Mouse (Mus musculus) lung, embryonic 15.5 days (tissue): Measurements from ENCODE around the gene Sertad2. TPM values are rescaled to one million over a fixed set of nuclear protein-coding genes. Genes with fewer than 3 reads are reported as not detected.

Source experiments
- ATAC-seq: fragments of 200-750 bp; cut with Nextera tagmentation; 2 replicates; pipeline ENCODE4 v1.8.0; 2017; ENCODE audit warnings: moderate number of reproducible peaks, borderline replicate concordance; ENCODE audit not compliant: low FRiP score, low TSS enrichment; ENCODE audit errors: extremely low read depth
- H3K27ac ChIP-seq: fragments of 300-500 bp; sonication (generic); 2 replicates; pipeline ENCODE4 v1.5.1; 2015; ENCODE audit warnings: moderate library complexity, mild to moderate bottlenecking, inconsistent platforms
- H3K27me3 ChIP-seq: fragments of 300-500 bp; sonication (generic); 2 replicates; pipeline ENCODE4 v1.6.1; 2015; ENCODE audit warnings: inconsistent platforms
- H3K36me3 ChIP-seq: fragments of 300-500 bp; sonication (generic); 2 replicates; pipeline ENCODE4 v1.6.1; 2015; ENCODE audit warnings: inconsistent platforms
- H3K4me1 ChIP-seq: fragments of 300-500 bp; sonication (generic); 2 replicates; pipeline ENCODE4 v1.6.1; 2015; ENCODE audit warnings: inconsistent platforms
- H3K4me2 ChIP-seq: fragments of 300-500 bp; sonication (generic); 2 replicates; pipeline ENCODE4 v1.6.1; 2015; ENCODE audit warnings: inconsistent platforms, mild to moderate bottlenecking, moderate library complexity
- H3K4me3 ChIP-seq: fragments of 300-500 bp; sonication (generic); 2 replicates; pipeline ENCODE4 v1.5.1; 2015; ENCODE audit warnings: mild to moderate bottlenecking, inconsistent platforms
- H3K9ac ChIP-seq: fragments of 300-500 bp; sonication (generic); 2 replicates; pipeline ENCODE4 v1.6.1; 2015; ENCODE audit warnings: inconsistent platforms
- H3K9me3 ChIP-seq: fragments of 300-500 bp; sonication (generic); 2 replicates; pipeline ENCODE4 v1.6.1; 2016; ENCODE audit warnings: inconsistent platforms
- WGBS: fragments of 180-500 bp; shearing (Covaris S2); methylation state at CpG from one replicate; pipeline ENCODE4 v1.1.7; 2015; 5-methylcytosine and 5-hydroxymethylcytosine counted together
- polyA plus RNA-seq: library from polyadenylated mRNA; unstranded; fragments of >200 nt; fragmentation: Nextera tagmentation; extraction: Ambion mirVana; gene quantifications from 2 replicates; pipeline ENCODE4 v1.2.1, GENCODE M21; 2015

Sertad2 gene
- polyA plus RNA-seq, result 36.7 and 41.4 TPM in 2 replicates

GRCm38 (mm10) chr11:20542739-20543452, at the start of gene Sertad2:
TSS of gene Sertad2 (plus strand) at chr11:20543253.
- peaks cover 13% of the 10 kb centered on the region for H3K4me1 ChIP-seq
- peak within 1 kb of the TSS; percentile 91 for H3K4me2 ChIP-seq
- no peaks in the 10 kb centered on the region for H3K27me3 ChIP-seq
- H3K36me3 ChIP-seq, result no peaks in the 10 kb centered on the region
- peak within 1 kb of the TSS; percentile 91 for H3K4me3 ChIP-seq
- peak within 1 kb of the TSS; percentile 91 for H3K27ac ChIP-seq
- WGBS, result under 1% methylated on average over 45 of the region's 62 CpGs
- ATAC-seq, result peak; percentile 99
- no peaks in the 10 kb centered on the region for H3K9me3 ChIP-seq
- peak within 1 kb of the TSS; percentile 88 for H3K9ac ChIP-seq

GRCm38 (mm10) chr11:20493922-20494626, 49.0 kb upstream of the Sertad2 start:
- H3K4me3 ChIP-seq, result no peak overlapping the region
- WGBS, result 63% methylated on average over 6 of the region's 6 CpGs
- no peaks in the 10 kb centered on the region for H3K9me3 ChIP-seq
- H3K27ac ChIP-seq, result no peak overlapping the region
- no peak overlapping the region for H3K4me2 ChIP-seq
- H3K36me3 ChIP-seq, result no peaks in the 10 kb centered on the region
- H3K27me3 ChIP-seq, result no peaks in the 10 kb centered on the region
- no peak for ATAC-seq
- H3K4me1 ChIP-seq, result no peaks in the 10 kb centered on the region
- no peak overlapping the region for H3K9ac ChIP-seq

- H3K36me3 ChIP-seq, result no peaks in the 10 kb centered on the region
- H3K4me2 ChIP-seq, result no peak overlapping the region
- H3K4me3 ChIP-seq, result no peak overlapping the region
- no peak overlapping the region for H3K27ac ChIP-seq
- 32% methylated on average over 3 of the region's 3 CpGs for WGBS
- no peaks in the 10 kb centered on the region for H3K27me3 ChIP-seq
- no peaks in the 10 kb centered on the region for H3K4me1 ChIP-seq
- no peak overlapping the region for H3K9ac ChIP-seq
- ATAC-seq, result no peak
- no peaks in the 10 kb centered on the region for H3K9me3 ChIP-seq
These were observed 42.5 kb upstream of the Sertad2 start for GRCm38 (mm10) chr11:20500516-20500915.

- no peak overlapping the region for H3K4me3 ChIP-seq
- no peak overlapping the region for H3K9ac ChIP-seq
- H3K4me1 ChIP-seq, result no peaks in the 10 kb centered on the region
- H3K27ac ChIP-seq, result no peak overlapping the region
- H3K9me3 ChIP-seq, result no peaks in the 10 kb centered on the region
- 69% methylated on average over 5 of the region's 5 CpGs for WGBS
- no peak overlapping the region for H3K4me2 ChIP-seq
- no peak for ATAC-seq
- H3K36me3 ChIP-seq, result no peaks in the 10 kb centered on the region
- H3K27me3 ChIP-seq, result no peaks in the 10 kb centered on the region
These were observed 41.7 kb upstream of the Sertad2 start for GRCm38 (mm10) chr11:20501160-20501955.

GRCm38 (mm10) chr11:20513574-20513973, 29.5 kb upstream of the Sertad2 start:
- H3K27me3 ChIP-seq, result no peaks in the 10 kb centered on the region
- 73% methylated on average over 6 of the region's 6 CpGs for WGBS
- no peak overlapping the region for H3K4me3 ChIP-seq
- H3K27ac ChIP-seq, result no peak overlapping the region
- no peak overlapping the region for H3K4me2 ChIP-seq
- ATAC-seq, result no peak
- no peaks in the 10 kb centered on the region for H3K36me3 ChIP-seq
- no peaks in the 10 kb centered on the region for H3K9me3 ChIP-seq
- no peak overlapping the region for H3K9ac ChIP-seq
- no peaks in the 10 kb centered on the region for H3K4me1 ChIP-seq

GRCm38 (mm10) chr11:20514757-20515156, 28.3 kb upstream of the Sertad2 start:
- H3K4me2 ChIP-seq, result no peak overlapping the region
- H3K4me1 ChIP-seq, result no peaks in the 10 kb centered on the region
- no peak overlapping the region for H3K27ac ChIP-seq
- no peak for ATAC-seq
- H3K36me3 ChIP-seq, result no peaks in the 10 kb centered on the region
- no peaks in the 10 kb centered on the region for H3K9me3 ChIP-seq
- no peaks in the 10 kb centered on the region for H3K27me3 ChIP-seq
- WGBS, result 56% methylated on average over 4 of the region's 4 CpGs
- H3K9ac ChIP-seq, result no peak overlapping the region
- no peak overlapping the region for H3K4me3 ChIP-seq

GRCm38 (mm10) chr11:20521321-20521720, 21.7 kb upstream of the Sertad2 start:
- WGBS, result 76% methylated on average over 2 of the region's 2 CpGs
- no peaks in the 10 kb centered on the region for H3K4me1 ChIP-seq
- ATAC-seq, result no peak

GRCm38 (mm10) chr11:20522750-20523149, 20.3 kb upstream of the Sertad2 start:
- Histone ChIP-seq H3K27ac (no peak overlapping the region), H3K9ac (no peak overlapping the region), H3K4me2 (no peak overlapping the region), H3K4me3 (no peak overlapping the region), H3K4me1 (no peaks in the 10 kb centered on the region), H3K36me3 (no peaks in the 10 kb centered on the region), H3K9me3 (no peaks in the 10 kb centered on the region), H3K27me3 (no peaks in the 10 kb centered on the region)
- WGBS, result 57% methylated on average over 4 of the region's 4 CpGs
- no peak for ATAC-seq

More at GRCm38 (mm10) chr11:20521321-20521720, 21.7 kb upstream of the Sertad2 start:
- Histone ChIP-seq H3K4me3 (no peak overlapping the region), H3K27me3 (no peaks in the 10 kb centered on the region), H3K9ac (no peak overlapping the region), H3K9me3 (no peaks in the 10 kb centered on the region), H3K4me2 (no peak overlapping the region), H3K36me3 (no peaks in the 10 kb centered on the region), H3K27ac (no peak overlapping the region)

- H3K9me3 ChIP-seq, result no peaks in the 10 kb centered on the region
- no peak overlapping the region for H3K4me2 ChIP-seq
- no peaks in the 10 kb centered on the region for H3K4me1 ChIP-seq
- H3K36me3 ChIP-seq, result no peaks in the 10 kb centered on the region
- ATAC-seq, result no peak
- H3K4me3 ChIP-seq, result no peak overlapping the region
- no peak overlapping the region for H3K27ac ChIP-seq
- H3K9ac ChIP-seq, result no peak overlapping the region
- H3K27me3 ChIP-seq, result no peaks in the 10 kb centered on the region
- WGBS, result 92% methylated on average over 1 of the region's 1 CpGs
These were observed 18.6 kb upstream of the Sertad2 start for GRCm38 (mm10) chr11:20524435-20524834.

- H3K4me2 ChIP-seq, result no peak overlapping the region
- H3K27ac ChIP-seq, result no peak overlapping the region
- ATAC-seq, result no peak
- peaks cover 2% of the 10 kb centered on the region for H3K4me1 ChIP-seq
- no peak overlapping the region for H3K4me3 ChIP-seq
- no peaks in the 10 kb centered on the region for H3K27me3 ChIP-seq
- 73% methylated on average over 8 of the region's 8 CpGs for WGBS
- H3K9ac ChIP-seq, result no peak overlapping the region
- H3K9me3 ChIP-seq, result no peaks in the 10 kb centered on the region
- H3K36me3 ChIP-seq, result no peaks in the 10 kb centered on the region
These were observed 17.1 kb upstream of the Sertad2 start for GRCm38 (mm10) chr11:20525909-20526308.

GRCm38 (mm10) chr11:20527901-20528300, 15.2 kb upstream of the Sertad2 start:
- H3K4me2 ChIP-seq, result no peak overlapping the region
- H3K4me3 ChIP-seq, result no peak overlapping the region
- 94% methylated on average over 3 of the region's 3 CpGs for WGBS
- no peaks in the 10 kb centered on the region for H3K27me3 ChIP-seq
- ATAC-seq, result no peak
- no peak overlapping the region for H3K27ac ChIP-seq
- H3K9me3 ChIP-seq, result no peaks in the 10 kb centered on the region
- H3K4me1 ChIP-seq, result peaks cover 16% of the 10 kb centered on the region
- H3K9ac ChIP-seq, result no peak overlapping the region
- no peaks in the 10 kb centered on the region for H3K36me3 ChIP-seq

- H3K36me3 ChIP-seq, result no peaks in the 10 kb centered on the region
- H3K9me3 ChIP-seq, result no peaks in the 10 kb centered on the region
- peak overlapping the region; percentile 87 for H3K4me2 ChIP-seq
- no peaks in the 10 kb centered on the region for H3K27me3 ChIP-seq
- no peak for ATAC-seq
- WGBS, result 12% methylated on average over 1 of the region's 1 CpGs
- peak overlapping the region; percentile 58 for H3K9ac ChIP-seq
- H3K4me1 ChIP-seq, result peaks cover 16% of the 10 kb centered on the region
- H3K27ac ChIP-seq, result peak overlapping the region; percentile 86
- H3K4me3 ChIP-seq, result peak overlapping the region; percentile 50
These were observed 11.4 kb upstream of the Sertad2 start for GRCm38 (mm10) chr11:20531682-20531991.
